Comparison of ENCODE assay signal across 18 mouse cellular contexts in the genomic region with DNA sequence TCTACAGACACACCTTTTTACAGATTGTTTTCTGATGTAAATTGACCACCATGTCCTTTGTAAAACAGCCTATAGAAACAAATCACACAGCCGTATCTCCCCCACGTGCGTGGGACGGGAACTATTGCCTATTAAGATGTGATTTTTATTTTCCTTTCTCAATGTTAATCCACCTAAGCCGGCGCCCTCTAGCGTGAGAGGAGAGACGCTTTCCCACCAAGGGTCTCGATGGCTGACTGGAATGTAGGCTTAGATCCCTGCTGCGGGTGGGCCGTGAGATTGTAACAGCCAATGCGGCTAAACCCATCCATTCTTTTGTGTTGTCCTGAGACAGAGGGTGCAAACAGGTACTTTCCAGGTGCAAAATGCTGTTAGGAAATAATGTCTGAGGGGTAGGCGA. TPM values are rescaled to one million over a fixed set of nuclear protein-coding genes. Genes with fewer than 3 reads are reported as not detected.
DNase-seq lines count a peak whose midpoint lies in the region; ATAC-seq and TF ChIP-seq lines count a peak whose summit lies in the region.
"Had no signal": no experiment of that assay in that cellular context is flagged by ENCODE, and none has a peak within 500 bp of the region (broad histone marks: within the 10 kb centered on the region; RNA-seq: fewer than 3 reads in every experiment).

No protein-coding gene starts in this region.

- no peak overlapping the region for H3K4me3 ChIP-seq in midbrain, embryonic 14.5 days (replicated peaks; ENCODE audit: low read depth, low read length)
- no peak overlapping the region for H3K4me3 ChIP-seq in midbrain, embryonic 15.5 days
- no peak overlapping the region for H3K4me3 ChIP-seq in stomach, postnatal 0 days (ENCODE audit: low read depth, low read length)
- H3K4me3 ChIP-seq: forebrain, embryonic 13.5 days; kidney, embryonic 15.5 days had no signal

- no peak overlapping the region for H3K4me2 ChIP-seq in midbrain, embryonic 14.5 days (ENCODE audit: low read length)
- no peak overlapping the region for H3K4me2 ChIP-seq in midbrain, embryonic 15.5 days
- H3K4me2 ChIP-seq in stomach, postnatal 0 days (replicated peaks; ENCODE audit: low read depth), result no peak overlapping the region
- H3K4me2 ChIP-seq: forebrain, embryonic 13.5 days; kidney, embryonic 15.5 days had no signal

- H3K27ac ChIP-seq in midbrain, embryonic 14.5 days (replicated peaks; ENCODE audit: low read depth, low read length), result no peak overlapping the region
- H3K27ac ChIP-seq in midbrain, embryonic 15.5 days, result no peak overlapping the region
- no peak overlapping the region for H3K27ac ChIP-seq in stomach, postnatal 0 days (replicated peaks)
- H3K27ac ChIP-seq: forebrain, embryonic 13.5 days; kidney, embryonic 15.5 days had no signal

- ATAC-seq in midbrain, embryonic 14.5 days (ENCODE audit: low FRiP score, low TSS enrichment), result no peak
- ATAC-seq in midbrain, embryonic 15.5 days (replicated peaks), result no peak
- no peak for ATAC-seq in stomach, postnatal 0 days (ENCODE audit: low FRiP score, low TSS enrichment)
- ATAC-seq: forebrain, embryonic 13.5 days; midbrain, embryonic 16.5 days had no signal

- H3K4me1 ChIP-seq in midbrain, embryonic 14.5 days (ENCODE audit: control insufficient read depth, insufficient read depth, low read length), result no peaks in the 10 kb centered on the region
- H3K4me1 ChIP-seq in midbrain, embryonic 15.5 days, result no peaks in the 10 kb centered on the region
- no peaks in the 10 kb centered on the region for H3K4me1 ChIP-seq in stomach, postnatal 0 days (replicated peaks; ENCODE audit: control insufficient read depth, insufficient read depth)
- H3K4me1 ChIP-seq: forebrain, embryonic 13.5 days; kidney, embryonic 15.5 days had no signal

- TF ChIP-seq EP300 in stomach, postnatal 0 days (optimal IDR thresholded peaks at IDR 0.05), result no peak

- H3K27me3 ChIP-seq in midbrain, embryonic 14.5 days (ENCODE audit: control insufficient read depth, insufficient read depth, low read length), result no peaks in the 10 kb centered on the region
- no peaks in the 10 kb centered on the region for H3K27me3 ChIP-seq in midbrain, embryonic 15.5 days (replicated peaks)
- H3K27me3 ChIP-seq in stomach, postnatal 0 days (ENCODE audit: control insufficient read depth, insufficient read depth, low read length), result no peaks in the 10 kb centered on the region
- H3K27me3 ChIP-seq: CH12.LX; forebrain, embryonic 13.5 days; kidney, embryonic 15.5 days had no signal

- WGBS in midbrain, embryonic 14.5 days, result 80% methylated on average over 13 of the region's 13 CpGs
- 77% methylated on average over 13 of the region's 13 CpGs for WGBS in midbrain, embryonic 15.5 days
- 82% methylated on average over 13 of the region's 13 CpGs for WGBS in stomach, postnatal 0 days

- H3K9me3 ChIP-seq in midbrain, embryonic 14.5 days (ENCODE audit: control insufficient read depth, low read length), result no peaks in the 10 kb centered on the region
- H3K9me3 ChIP-seq in midbrain, embryonic 15.5 days, result no peaks in the 10 kb centered on the region
- H3K9me3 ChIP-seq in stomach, postnatal 0 days (ENCODE audit: control insufficient read depth, low read length), result no peaks in the 10 kb centered on the region
- H3K9me3 ChIP-seq: forebrain, embryonic 13.5 days; kidney, embryonic 15.5 days had no signal

- TF ChIP-seq CTCF in stomach, postnatal 0 days (IDR thresholded peaks at IDR 0.05; ENCODE audit: low read depth), result peak; percentile 46

- peak; percentile 36 to 39 for DNase-seq in cerebellum, postnatal 10 days
- no peak for DNase-seq in cerebellum, adult 11-12 months
- DNase-seq in kidney, postnatal 10 days, result peak; percentile 37
- DNase-seq in kidney, adult 11 months, result no peak
- peak; percentile 48 for DNase-seq in midbrain, embryonic 14.5 days
- DNase-seq in stomach, postnatal 0 days (ENCODE audit: low spot score), result no peak
- DNase-seq in adrenal gland, postnatal 4 days (ENCODE audit: low spot score in 2 of 2), result no peak
- DNase-seq: adrenal gland, adult 2 months; cerebellum, adult 2 months; heart, postnatal 36 days; right cerebral cortex, postnatal 25 days; thymus, adult 18-20 months had no signal

- peaks cover 51% of the 10 kb centered on the region for H3K36me3 ChIP-seq in midbrain, embryonic 14.5 days (ENCODE audit: control insufficient read depth, insufficient read depth, low read length)
- H3K36me3 ChIP-seq in midbrain, embryonic 15.5 days (replicated peaks), result peaks cover 21% of the 10 kb centered on the region
- peaks cover 25% of the 10 kb centered on the region for H3K36me3 ChIP-seq in stomach, postnatal 0 days (ENCODE audit: control insufficient read depth, insufficient read depth, low read length)

- H3K9ac ChIP-seq in midbrain, embryonic 14.5 days (replicated peaks; ENCODE audit: low read length), result no peak overlapping the region
- H3K9ac ChIP-seq in midbrain, embryonic 15.5 days, result no peak overlapping the region
- no peak overlapping the region for H3K9ac ChIP-seq in stomach, postnatal 0 days (ENCODE audit: low read length)
- H3K9ac ChIP-seq: forebrain, embryonic 13.5 days; kidney, embryonic 15.5 days had no signal

RNA-seq across cellular contexts. Expression of gene Mrln, which starts 14.6 kb away (rescaled TPM):
- polyA plus RNA-seq in midbrain, embryonic 14.5 days (2014; fragmentation: Nextera tagmentation; extraction: Ambion mirVana), result not detected in 2 replicates
- 1.2 and 1.9 TPM in 2 replicates for polyA plus RNA-seq in midbrain, embryonic 15.5 days (2015; fragmentation: Nextera tagmentation; extraction: Ambion mirVana)
- 1.5 and 1.6 TPM in 2 replicates for polyA plus RNA-seq in stomach, postnatal 0 days (2015; fragmentation: Nextera tagmentation; extraction: Ambion mirVana)
- total RNA-seq in adrenal gland, postnatal 4 days (2021), result 1 to 10 TPM; 3.8 to 5.3 TPM
- total RNA-seq: CH12.LX; left cerebral cortex, postnatal 25 days had no signal
- polyA plus RNA-seq: adrenal gland, adult 2 months; forebrain, embryonic 13.5 days; midbrain, embryonic 16.5 days had no signal

RNA-seq across cellular contexts. Expression of gene Slc16a9, which starts 55.0 kb away (rescaled TPM):
- polyA plus RNA-seq in midbrain, embryonic 14.5 days (2014; fragmentation: Nextera tagmentation; extraction: Ambion mirVana), result 0.81 and 1.1 TPM in 2 replicates
- 2.7 and 2.9 TPM in 2 replicates for polyA plus RNA-seq in midbrain, embryonic 15.5 days (2015; fragmentation: Nextera tagmentation; extraction: Ambion mirVana)
- 2.5 and 2.9 TPM in 2 replicates for polyA plus RNA-seq in stomach, postnatal 0 days (2015; fragmentation: Nextera tagmentation; extraction: Ambion mirVana)
- total RNA-seq in adrenal gland, postnatal 4 days (2021), result 1 to 10 TPM; 4.5 to 4.9 TPM
- total RNA-seq: CH12.LX had no signal

Comparison
In these comparisons a context has a peak if more than half of its experiments do, and no peak if none do; other contexts are left out.
1. DNase-seq: peak in cerebellum, postnatal 10 days (2 of 2), kidney, postnatal 10 days (single experiment) and midbrain, embryonic 14.5 days (single experiment); none in cerebellum, adult 11-12 months (single experiment), kidney, adult 11 months (single experiment), stomach, postnatal 0 days (single experiment) and adrenal gland, postnatal 4 days (0 of 2).